Mouse (Mus musculus) lung, postnatal 0 days (tissue): ENCODE data around the gene Tab1. TPM values are rescaled to one million over a fixed set of nuclear protein-coding genes. Genes with fewer than 3 reads are reported as not detected.
"Not testable (repeated sequence)": the region's sequence is repeated elsewhere in the genome, so short reads cannot be mapped to it uniquely, and the experiment has no call there.

Experiments used
- ATAC-seq: fragments of 200-750 bp; cut with Nextera tagmentation; 2 replicates; pipeline ENCODE4 v1.8.0; 2017; ENCODE audit warnings: moderate library complexity
- DNase-seq: peaks from one replicate; pipeline ENCODE4 v3.0.0-alpha.2; 2016; ENCODE audit warnings: low spot score
- H3K27ac ChIP-seq: fragments of 300-500 bp; sonication (generic); 2 replicates; pipeline ENCODE4 v1.5.1; 2014; ENCODE audit warnings: antibody characterized with exemption, mild to moderate bottlenecking, low read length, mixed read lengths
- H3K27me3 ChIP-seq: fragments of 300-500 bp; sonication (generic); replicated peaks from 2 replicates; pipeline ENCODE4 v1.6.1; 2014; ENCODE audit warnings: low read length, mixed read lengths; ENCODE audit not compliant: insufficient read depth
- H3K36me3 ChIP-seq: fragments of 300-500 bp; sonication (generic); 2 replicates; pipeline ENCODE4 v1.6.1; 2014; ENCODE audit warnings: low read length, mixed read lengths; ENCODE audit not compliant: insufficient read depth
- H3K4me1 ChIP-seq: fragments of 300-500 bp; sonication (generic); 2 replicates; pipeline ENCODE4 v1.6.1; 2014; ENCODE audit warnings: antibody characterized with exemption, low read depth, low read length, mixed read lengths; ENCODE audit not compliant: insufficient read depth
- H3K4me2 ChIP-seq: fragments of 300-500 bp; sonication (generic); replicated peaks from 2 replicates; pipeline ENCODE4 v1.6.1; 2014; ENCODE audit warnings: low read depth, mild to moderate bottlenecking, low read length, moderate library complexity, mixed read lengths
- H3K4me3 ChIP-seq: fragments of 300-500 bp; sonication (generic); 2 replicates; pipeline ENCODE4 v1.5.1; 2014; ENCODE audit warnings: low read depth, low read length
- H3K9ac ChIP-seq: fragments of 300-500 bp; sonication (generic); replicated peaks from 2 replicates; pipeline ENCODE4 v1.6.1; 2014; ENCODE audit warnings: low read depth, mild to moderate bottlenecking
- H3K9me3 ChIP-seq: fragments of 300-500 bp; sonication (generic); 2 replicates; pipeline ENCODE4 v1.6.1; 2016; ENCODE audit warnings: low read length, mixed read lengths
- CTCF ChIP-seq: IDR thresholded peaks from 2 replicates; pipeline ENCODE4 v1.5.1; 2016; ENCODE audit warnings: antibody characterized with exemption, mild to moderate bottlenecking
- EP300 ChIP-seq: IDR thresholded peaks from 2 replicates; pipeline ENCODE4 v1.6.1; 2016; ENCODE audit warnings: antibody characterized with exemption, mild to moderate bottlenecking, control low read depth
- WGBS: fragments of 180-500 bp; shearing (Covaris S2); extraction: QIAGEN DNeasy Blood & Tissue Kit; methylation state at CpG from one replicate; pipeline ENCODE4 v1.1.7; 2014; 5-methylcytosine and 5-hydroxymethylcytosine counted together
- polyA plus RNA-seq: library from polyadenylated mRNA; unstranded; fragments of >200 nt; fragmentation: Nextera tagmentation; extraction: Ambion mirVana; gene quantifications from 2 replicates; pipeline ENCODE4 v1.2.1, GENCODE M21; 2015

Tab1 gene
- polyA plus RNA-seq, 1 experiment from 2014 or later, result 19.1 TPM

- Histone ChIP-seq H3K9me3 (no peaks in the 10 kb centered on the region), H3K27me3 (no peaks in the 10 kb centered on the region), H3K4me3 (no peak overlapping the region), H3K4me2 (no peak overlapping the region), H3K27ac (no peak overlapping the region), H3K4me1 (no peaks in the 10 kb centered on the region), H3K36me3 (no peaks in the 10 kb centered on the region), H3K9ac (no peak overlapping the region)
- TF ChIP-seq EP300, result no peak
- no peak for TF ChIP-seq CTCF
- no peak for ATAC-seq
- WGBS, result 86% methylated on average over 6 of the region's 6 CpGs
- no peak for DNase-seq
These were observed 13.9 kb upstream of the Tab1 start for GRCm38 (mm10) chr15:80119076-80119475.

- Histone ChIP-seq H3K4me3 (no peak overlapping the region), H3K27me3 (no peaks in the 10 kb centered on the region), H3K9me3 (no peaks in the 10 kb centered on the region), H3K36me3 (no peaks in the 10 kb centered on the region), H3K4me1 (no peaks in the 10 kb centered on the region), H3K27ac (no peak overlapping the region), H3K9ac (no peak overlapping the region), H3K4me2 (no peak overlapping the region)
- ATAC-seq (no peak), DNase-seq (no peak)
- TF ChIP-seq CTCF, result no peak
- no peak for TF ChIP-seq EP300
- 85% methylated on average over 9 of the region's 9 CpGs for WGBS
These were observed 11.1 kb upstream of the Tab1 start for GRCm38 (mm10) chr15:80121721-80122325.

DNA sequence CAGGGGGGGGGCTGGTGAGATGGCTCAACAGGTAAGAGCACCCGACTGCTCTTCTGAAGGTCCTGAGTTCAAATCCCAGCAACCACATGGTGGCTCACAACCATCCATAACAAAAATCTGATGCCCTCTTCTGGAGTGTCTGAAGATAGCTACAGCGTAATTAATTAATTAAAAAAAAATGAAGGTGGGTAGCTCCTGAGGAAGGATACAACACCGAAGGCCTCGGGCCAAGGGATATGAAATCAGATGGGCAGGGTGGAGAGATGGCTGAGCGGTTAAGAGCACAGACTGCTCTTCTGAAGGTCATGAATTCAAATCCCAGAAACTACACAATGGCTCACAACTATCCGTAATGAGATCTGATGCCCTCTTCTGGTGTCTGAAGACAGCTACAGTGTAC lies 10.5 kb upstream of the Tab1 start:
- not testable (repeated sequence) for H3K9me3 ChIP-seq, H3K9ac ChIP-seq, H3K4me2 ChIP-seq, H3K27me3 ChIP-seq, H3K36me3 ChIP-seq, H3K4me3 ChIP-seq, ATAC-seq, H3K4me1 ChIP-seq, H3K27ac ChIP-seq, DNase-seq
- 94% methylated on average over 6 of the region's 6 CpGs for WGBS

GRCm38 (mm10) chr15:80124651-80125050 lies 8.3 kb upstream of the Tab1 start:
- DNase-seq, result no peak
- H3K36me3 ChIP-seq, result no peaks in the 10 kb centered on the region
- no peak overlapping the region for H3K4me3 ChIP-seq
- no peaks in the 10 kb centered on the region for H3K27me3 ChIP-seq
- WGBS, result 69% methylated on average over 4 of the region's 4 CpGs
- H3K4me2 ChIP-seq, result no peak overlapping the region
- H3K9ac ChIP-seq, result no peak overlapping the region
- no peak for ATAC-seq
- no peak overlapping the region for H3K27ac ChIP-seq
- no peaks in the 10 kb centered on the region for H3K9me3 ChIP-seq
- H3K4me1 ChIP-seq, result no peaks in the 10 kb centered on the region
- TF ChIP-seq EP300, result no peak
- no peak for TF ChIP-seq CTCF

DNA sequence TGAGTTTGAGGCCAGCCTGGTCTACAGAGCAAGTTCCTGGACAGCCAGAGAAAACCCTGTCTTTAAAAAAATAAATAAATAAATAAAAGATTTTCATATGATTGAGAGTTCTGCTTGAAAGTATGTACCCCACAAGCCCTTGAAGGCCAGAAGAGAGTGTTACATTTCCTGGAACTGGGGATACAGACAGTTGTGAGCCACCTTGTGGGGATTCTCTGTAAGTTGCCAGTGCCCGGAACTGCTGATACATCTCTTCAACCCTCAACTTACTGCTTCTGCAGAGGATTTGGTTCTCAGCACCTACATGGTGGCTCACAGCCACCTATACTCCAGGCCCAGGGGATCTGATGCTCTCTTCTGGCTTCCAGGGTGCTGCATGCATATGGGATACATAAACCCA lies 5.7 kb upstream of the Tab1 start:
- Histone ChIP-seq H3K4me1 (no peaks in the 10 kb centered on the region), H3K9me3 (no peaks in the 10 kb centered on the region), H3K4me2 (no peak overlapping the region), H3K4me3 (no peak overlapping the region), H3K27me3 (no peaks in the 10 kb centered on the region), H3K27ac (no peak overlapping the region), H3K9ac (no peak overlapping the region), H3K36me3 (no peaks in the 10 kb centered on the region)
- no peak for ATAC-seq
- DNase-seq, result peak; percentile 35
- whole genome bisulfite sequencing, result 53% methylated on average over 1 of the region's 1 CpGs
- TF ChIP-seq EP300, result no peak
- TF ChIP-seq CTCF, result peak; percentile 37

DNA sequence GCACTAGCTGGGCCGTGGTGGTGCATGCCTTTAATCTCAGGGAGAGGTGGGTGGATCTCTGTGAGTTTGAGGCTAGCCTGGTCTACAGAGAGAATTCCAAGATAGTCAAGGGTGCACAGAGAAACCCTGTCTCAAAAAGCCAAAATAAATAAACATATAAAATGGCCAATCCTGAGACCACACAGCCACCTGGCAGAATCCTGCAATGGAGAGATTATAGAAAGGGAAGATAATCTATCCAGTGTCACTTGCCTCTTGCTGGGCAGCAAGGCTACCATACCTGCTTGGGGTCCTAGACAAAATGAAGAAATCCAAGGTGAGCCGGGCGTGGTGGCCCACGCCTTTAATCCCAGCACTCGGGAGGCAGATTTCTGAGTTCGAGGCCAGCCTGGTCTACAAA lies 2.9 kb upstream of the Tab1 start:
- no peak for ATAC-seq
- no peak overlapping the region for H3K4me3 ChIP-seq
- no peaks in the 10 kb centered on the region for H3K9me3 ChIP-seq
- no peaks in the 10 kb centered on the region for H3K27me3 ChIP-seq
- 90% methylated on average over 6 of the region's 6 CpGs for WGBS
- no peaks in the 10 kb centered on the region for H3K36me3 ChIP-seq
- no peak for DNase-seq
- H3K4me2 ChIP-seq, result no peak overlapping the region
- H3K9ac ChIP-seq, result no peak overlapping the region
- H3K4me1 ChIP-seq, result peaks cover 10% of the 10 kb centered on the region; the same call in 1 of the 2 replicates
- no peak for TF ChIP-seq CTCF
- TF ChIP-seq EP300, result no peak
- no peak overlapping the region for H3K27ac ChIP-seq

DNA sequence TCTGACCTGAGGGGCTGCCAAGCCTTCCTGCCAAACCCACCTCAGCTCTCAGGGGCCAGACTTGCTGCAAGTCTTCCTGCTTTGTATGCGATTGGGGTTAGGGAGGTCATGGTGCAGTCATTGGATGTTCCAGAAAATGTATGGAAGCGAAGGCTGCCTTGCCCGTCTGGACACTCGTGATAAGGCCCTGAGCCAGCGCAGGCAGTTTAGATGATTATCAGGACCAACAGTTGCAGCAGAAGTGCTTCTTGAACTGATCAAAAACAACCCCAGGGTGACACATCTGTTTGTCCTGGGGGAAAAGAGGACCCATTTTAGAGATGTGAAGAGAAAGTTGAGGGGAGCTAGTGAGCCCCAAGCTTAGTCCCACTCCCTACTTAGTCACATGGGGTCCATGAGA lies 2.2 kb upstream of the Tab1 start:
- Histone ChIP-seq H3K4me1 (peaks cover 10% of the 10 kb centered on the region; the same call in 1 of the 2 replicates), H3K9me3 (no peaks in the 10 kb centered on the region), H3K4me3 (no peak overlapping the region), H3K9ac (no peak overlapping the region), H3K4me2 (no peak overlapping the region), H3K27ac (no peak overlapping the region), H3K27me3 (no peaks in the 10 kb centered on the region), H3K36me3 (no peaks in the 10 kb centered on the region)
- ATAC-seq (no peak), DNase-seq (no peak)
- 69% methylated on average over 5 of the region's 5 CpGs for WGBS
- TF ChIP-seq CTCF, result no peak
- TF ChIP-seq EP300, result no peak
